Comparison of ENCODE assay signal across 10 mouse cellular contexts in the genomic region with DNA sequence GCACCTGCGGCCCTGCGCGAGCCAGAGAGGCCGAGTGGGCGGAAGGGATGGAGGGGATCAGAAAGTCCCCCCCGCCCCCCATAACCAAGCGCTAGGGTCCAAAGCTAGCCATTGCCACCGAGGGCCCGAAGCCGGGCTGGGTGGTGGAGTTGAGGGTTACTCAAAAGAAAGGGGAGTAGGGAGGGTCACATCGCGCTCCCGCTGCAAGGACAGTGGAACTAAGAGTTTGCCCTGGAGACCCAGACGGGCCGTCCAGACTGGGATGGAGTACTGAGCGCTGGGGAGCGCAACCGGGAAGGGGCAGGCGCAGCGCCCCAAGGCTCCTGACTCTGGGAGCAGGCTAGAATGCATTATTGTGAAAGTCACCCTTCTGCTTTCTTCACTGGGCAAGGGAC. TPM values are rescaled to one million over a fixed set of nuclear protein-coding genes. Genes with fewer than 3 reads are reported as not detected.
DNase-seq lines count a peak whose midpoint lies in the region; ATAC-seq and TF ChIP-seq lines count a peak whose summit lies in the region.
"Had no signal": no experiment of that assay in that cellular context is flagged by ENCODE, and none has a peak within 500 bp of the region (broad histone marks: within the 10 kb centered on the region; RNA-seq: fewer than 3 reads in every experiment).

No protein-coding gene starts in this region.

- H3K4me2 ChIP-seq in liver, embryonic 11.5 days: peak overlapping the region; percentile 56
- peak overlapping the region; percentile 77 for H3K4me2 ChIP-seq in forebrain, embryonic 12.5 days
- peak overlapping the region; percentile 87 for H3K4me2 ChIP-seq in limb, embryonic 14.5 days (replicated peaks; ENCODE audit: low read depth, low read length, severe bottlenecking)

- no peak overlapping the region for H3K27ac ChIP-seq in liver, embryonic 11.5 days (ENCODE audit: low read depth, low read length)
- H3K27ac ChIP-seq in forebrain, embryonic 12.5 days: no peak overlapping the region
- H3K27ac ChIP-seq in limb, embryonic 14.5 days (replicated peaks; ENCODE audit: low read depth, low read length): no peak overlapping the region
- H3K27ac ChIP-seq in small intestine, adult 2 months (ENCODE audit: insufficient read depth, low read depth, low read length): no peak overlapping the region

- H3K9ac ChIP-seq in liver, embryonic 11.5 days (ENCODE audit: low read depth, low read length): no peak overlapping the region
- H3K9ac ChIP-seq in forebrain, embryonic 12.5 days: no peak overlapping the region
- H3K9ac ChIP-seq in limb, embryonic 14.5 days (ENCODE audit: low read depth, low read length, severe bottlenecking): no peak overlapping the region

- H3K4me3 ChIP-seq in liver, embryonic 11.5 days (ENCODE audit: low read depth, low read length): peak overlapping the region; percentile 46
- H3K4me3 ChIP-seq in forebrain, embryonic 12.5 days (replicated peaks): peak overlapping the region; percentile 47
- peak overlapping the region; percentile 45 for H3K4me3 ChIP-seq in limb, embryonic 14.5 days (replicated peaks; ENCODE audit: low read length)
- H3K4me3 ChIP-seq in small intestine, adult 2 months (ENCODE audit: low read depth, low read length): 0 out of 2 replicates have a peak overlapping the region, but pooled peaks have one; percentile 59
- H3K4me3 ChIP-seq: megakaryocyte, embryonic 14.5 days had no signal

- no peaks in the 10 kb centered on the region for H3K9me3 ChIP-seq in liver, embryonic 11.5 days (ENCODE audit: control insufficient read depth, low read length)
- H3K9me3 ChIP-seq in forebrain, embryonic 12.5 days: peaks cover 6% of the 10 kb centered on the region
- no peaks in the 10 kb centered on the region for H3K9me3 ChIP-seq in limb, embryonic 14.5 days (ENCODE audit: control insufficient read depth, low read length)

- TF ChIP-seq CTCF in small intestine, adult 2 months (IDR thresholded peaks at IDR 0.05; ENCODE audit: extremely low read depth, insufficient read length, insufficient replicate concordance, low read depth, low read length): no peak

- no peak for DNase-seq in liver, embryonic 11.5 days (ENCODE audit: low spot score)
- no peak for DNase-seq in liver
- no peak for DNase-seq in limb, embryonic 14.5 days (ENCODE audit: low spot score)
- DNase-seq in thymus, postnatal 0 days (ENCODE audit: low spot score): no peak
- DNase-seq in kidney, adult 8-10 months: no peak
- DNase-seq in frontal cortex, postnatal 14 days (ENCODE audit: low spot score in 2 of 2): no peak
- DNase-seq: cerebellum, postnatal 36 days had no signal

- H3K36me3 ChIP-seq in liver, embryonic 11.5 days (ENCODE audit: control insufficient read depth, insufficient read depth, low read length): no peaks in the 10 kb centered on the region
- H3K36me3 ChIP-seq in forebrain, embryonic 12.5 days (replicated peaks): no peaks in the 10 kb centered on the region
- no peaks in the 10 kb centered on the region for H3K36me3 ChIP-seq in limb, embryonic 14.5 days (ENCODE audit: control insufficient read depth, insufficient read depth, low read length)
- H3K36me3 ChIP-seq in small intestine, adult 2 months (ENCODE audit: control insufficient read depth, insufficient read depth, low read length): no peaks in the 10 kb centered on the region

- ATAC-seq in liver, embryonic 11.5 days (replicated peaks; ENCODE audit: low FRiP score): no peak
- ATAC-seq in forebrain, embryonic 12.5 days (ENCODE audit: low FRiP score): no peak
- no peak for ATAC-seq in limb, embryonic 14.5 days (ENCODE audit: low FRiP score, low read depth)

- H3K4me1 ChIP-seq in liver, embryonic 11.5 days (replicated peaks; ENCODE audit: control insufficient read depth, insufficient read depth, low read length): peaks cover 5% of the 10 kb centered on the region; the same call in 1 of the 2 replicates
- H3K4me1 ChIP-seq in forebrain, embryonic 12.5 days: peaks cover 58% of the 10 kb centered on the region
- peaks cover 22% of the 10 kb centered on the region for H3K4me1 ChIP-seq in limb, embryonic 14.5 days (ENCODE audit: control insufficient read depth, insufficient read depth, low read length)
- peaks cover 3% of the 10 kb centered on the region for H3K4me1 ChIP-seq in small intestine, adult 2 months (ENCODE audit: control insufficient read depth, insufficient read depth, insufficient read length, low read length)

- H3K27me3 ChIP-seq in liver, embryonic 11.5 days (replicated peaks; ENCODE audit: control insufficient read depth, insufficient read depth, low read length): peaks cover 99% of the 10 kb centered on the region
- H3K27me3 ChIP-seq in forebrain, embryonic 12.5 days: peaks cover 99% of the 10 kb centered on the region
- H3K27me3 ChIP-seq in limb, embryonic 14.5 days (ENCODE audit: control insufficient read depth, insufficient read depth, low read length): peaks cover 95% of the 10 kb centered on the region
- H3K27me3 ChIP-seq in small intestine, adult 2 months (ENCODE audit: control insufficient read depth, insufficient read depth, low read length): peaks cover 89% of the 10 kb centered on the region

- no peak for TF ChIP-seq POLR2A in limb, embryonic 14.5 days (IDR thresholded peaks at IDR 0.05; ENCODE audit: borderline replicate concordance, extremely low read depth, insufficient read depth, insufficient read length)
- no peak for TF ChIP-seq POLR2A in small intestine, adult 2 months (IDR thresholded peaks at IDR 0.05; ENCODE audit: low read depth, low read length)

- WGBS in liver, embryonic 11.5 days: 3% methylated on average over 20 of the region's 20 CpGs
- under 1% methylated on average over 20 of the region's 20 CpGs for WGBS in forebrain, embryonic 12.5 days
- WGBS in limb, embryonic 14.5 days: 1% methylated on average over 20 of the region's 20 CpGs
- 3% methylated on average over 20 of the region's 20 CpGs for WGBS in small intestine, adult 2 months

RNA-seq across cellular contexts. Expression of gene Skor1, which starts 0.6 kb away (rescaled TPM):
- not detected in 2 replicates for polyA plus RNA-seq in liver, embryonic 11.5 days (2014; fragmentation: Nextera tagmentation; extraction: Ambion mirVana)
- polyA plus RNA-seq in forebrain, embryonic 12.5 days (2016; fragmentation: Nextera tagmentation; extraction: Ambion mirVana): 0.61 and 0.88 TPM in 2 replicates
- 0.11 and 0.24 TPM in 2 replicates for polyA plus RNA-seq in limb, embryonic 14.5 days (2012; rRNA removed)
- 0.08 TPM in 1 of 2 replicates, not detected in the other for polyA plus RNA-seq in limb, embryonic 14.5 days (2014; fragmentation: Nextera tagmentation; extraction: Ambion mirVana)
- polyA plus RNA-seq in small intestine, adult 2 months (2012; rRNA removed): 0.04 TPM in 1 of 2 replicates, not detected in the other
- 0.10 TPM in 1 of 2 replicates, not detected in the other for polyA plus RNA-seq in thymus, postnatal 0 days (2015; fragmentation: Nextera tagmentation; extraction: Ambion mirVana)
